Mouse (Mus musculus) heart, embryonic 14.5 days (tissue): ENCODE data around the gene Doc2a. TPM values are rescaled to one million over a fixed set of nuclear protein-coding genes. Genes with fewer than 3 reads are reported as not detected.

Experiments
- ATAC-seq: fragments of 200-750 bp; cut with Nextera tagmentation; 2 replicates; pipeline ENCODE4 v1.8.0; 2017; ENCODE audit warnings: low read depth, moderate TSS enrichment; ENCODE audit not compliant: insufficient number of reproducible peaks, insufficient read depth, low FRiP score
- H3K27ac ChIP-seq, 2 experiments: fragments of 200-500 bp in 1 of 2; fragments of 300-500 bp in 1 of 2; sonication (generic) in 1 of 2; replicated peaks in 1 of 2; 2 replicates each; pipeline ENCODE4 v1.5.1; 2012 to 2014; ENCODE audit warnings: low read depth in 2 of 2, low read length in 2 of 2, control low read depth in 1 of 2, mild to moderate bottlenecking in 1 of 2, mixed read lengths in 1 of 2; ENCODE audit not compliant: control insufficient read depth in 1 of 2, insufficient read depth in 1 of 2
- H3K27me3 ChIP-seq: fragments of 300-500 bp; sonication (generic); 2 replicates; pipeline ENCODE4 v1.6.1; 2014; ENCODE audit warnings: mild to moderate bottlenecking, low read length, control low read depth; ENCODE audit not compliant: control insufficient read depth, insufficient read depth
- H3K36me3 ChIP-seq: fragments of 300-500 bp; sonication (generic); 2 replicates; pipeline ENCODE4 v1.6.1; 2014; ENCODE audit warnings: mild to moderate bottlenecking, control low read depth, low read length, mixed read lengths; ENCODE audit not compliant: control insufficient read depth, insufficient read depth
- H3K4me1 ChIP-seq, 2 experiments: fragments of 200-500 bp in 1 of 2; fragments of 300-500 bp in 1 of 2; sonication (generic) in 1 of 2; 2 replicates each; pipeline ENCODE4 v1.6.1; 2012 to 2014; ENCODE audit warnings: low read length in 2 of 2, control low read depth in 1 of 2, mixed read lengths in 1 of 2; ENCODE audit not compliant: control insufficient read depth in 2 of 2, insufficient read depth in 2 of 2
- H3K4me2 ChIP-seq: fragments of 300-500 bp; sonication (generic); 2 replicates; pipeline ENCODE4 v1.6.1; 2014; ENCODE audit warnings: mild to moderate bottlenecking, low read length
- H3K4me3 ChIP-seq, 2 experiments: fragments of 200-500 bp in 1 of 2; fragments of 300-500 bp in 1 of 2; sonication (generic) in 1 of 2; 2 replicates each; pipeline ENCODE4 v1.5.1; 2012 to 2014; ENCODE audit warnings: low read length in 2 of 2, mild to moderate bottlenecking in 2 of 2, control low read depth in 1 of 2, low read depth in 1 of 2, moderate library complexity in 1 of 2; ENCODE audit not compliant: control insufficient read depth in 1 of 2, insufficient read depth in 1 of 2
- H3K9ac ChIP-seq: fragments of 300-500 bp; sonication (generic); 2 replicates; pipeline ENCODE4 v1.6.1; 2014; ENCODE audit warnings: mild to moderate bottlenecking, low read length
- H3K9me3 ChIP-seq: fragments of 300-500 bp; sonication (generic); 2 replicates; pipeline ENCODE4 v1.6.1; 2016; ENCODE audit warnings: low read length, control low read depth; ENCODE audit not compliant: control insufficient read depth
- WGBS: fragments of 180-500 bp; shearing (Covaris S2); extraction: QIAGEN DNeasy Blood & Tissue Kit; methylation state at CpG from one replicate; pipeline ENCODE4 v1.1.7; 2014; 5-methylcytosine and 5-hydroxymethylcytosine counted together
- polyA plus RNA-seq: library from polyadenylated mRNA; unstranded; fragments of >200 nt; fragmentation: Nextera tagmentation; extraction: Ambion mirVana; gene quantifications from 2 replicates; pipeline ENCODE4 v1.2.1, GENCODE M21; 2014

The Doc2a gene
- polyA plus RNA-seq: 0.14 TPM in 1 of 2 replicates, not detected in the other

DNA sequence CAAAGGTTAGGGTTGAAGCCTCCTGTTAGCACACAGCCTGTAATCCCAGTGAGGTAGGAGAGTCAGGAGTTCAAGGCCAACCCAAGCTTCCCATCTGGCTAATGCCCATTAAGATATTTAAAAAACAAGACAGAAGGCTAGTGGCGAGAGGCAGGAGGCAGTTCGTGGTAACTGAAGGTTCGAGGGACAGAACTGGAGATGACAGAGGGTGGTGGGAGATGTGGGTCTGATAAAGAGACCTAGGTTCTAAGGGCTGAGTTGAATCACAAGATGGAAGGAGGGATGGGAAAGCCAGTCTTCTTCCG lies at the start of gene Doc2a:
Gene Doc2a (plus strand): TSS at position 301 of the 305 bp plus-strand sequence.
- Histone ChIP-seq H3K9me3 (no peaks in the 10 kb centered on the region), H3K4me3 (peak within 1 kb of the TSS; percentile 51 to 58), H3K4me1 (peaks cover 5 to 10% of the 10 kb centered on the region in 2 experiments; a peak in 3 of 4 replicates), H3K4me2 (peak within 1 kb of the TSS; percentile 97), H3K9ac (peak within 1 kb of the TSS; percentile 66), H3K36me3 (peaks cover 6% of the 10 kb centered on the region; the same call in 1 of the 2 replicates), H3K27ac (no peak within 1 kb of the TSS), H3K27me3 (peaks cover 34% of the 10 kb centered on the region)
- WGBS: 34% methylated on average over 4 of the region's 4 CpGs
- no peak for ATAC-seq

DNA sequence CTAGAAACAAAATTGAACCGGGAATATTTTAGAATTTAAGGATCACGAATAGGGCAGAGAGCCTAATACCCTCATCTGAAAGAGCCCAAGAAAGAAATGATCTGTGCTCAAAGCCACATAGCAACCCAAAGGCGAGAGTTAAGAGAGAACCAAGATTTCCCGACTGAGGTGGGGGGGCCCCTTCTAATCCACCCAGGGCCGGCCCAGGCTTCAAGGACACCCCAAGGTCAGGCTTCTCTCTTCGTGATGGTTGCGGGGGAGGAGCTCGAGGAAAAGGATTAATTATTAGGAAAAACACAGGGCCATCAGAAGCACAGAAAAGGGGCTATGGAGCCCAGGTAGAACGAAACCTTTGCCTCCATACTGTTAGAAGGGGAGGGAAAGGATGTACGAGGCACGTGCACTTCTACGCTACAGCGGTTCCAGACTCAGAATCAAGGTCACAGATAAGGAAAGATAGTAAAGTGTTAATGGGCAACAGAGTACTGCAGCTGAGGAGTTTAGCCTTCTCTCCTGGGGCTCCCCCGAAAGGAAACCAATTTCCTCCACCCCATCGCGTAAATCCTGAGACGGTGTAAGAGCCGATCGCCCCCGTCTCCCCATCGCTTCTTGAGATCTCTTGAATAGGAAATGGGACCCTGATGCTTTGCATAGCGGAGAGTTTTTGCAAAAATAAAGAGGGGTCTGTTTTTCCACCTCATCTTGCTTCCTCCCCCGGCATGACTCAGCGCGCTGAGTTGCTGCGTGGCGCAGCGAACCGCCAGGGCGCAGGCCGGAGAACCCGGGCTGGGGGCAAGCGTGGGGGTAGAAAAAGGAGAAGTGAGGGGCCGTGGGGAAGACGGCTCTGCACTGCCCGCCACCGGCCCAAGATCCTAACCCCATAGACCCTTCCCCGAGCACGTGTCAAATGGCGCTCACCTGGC lies 48.8 kb upstream of the Doc2a start:
- no peaks in the 10 kb centered on the region for H3K27me3 ChIP-seq
- H3K36me3 ChIP-seq: peaks cover 50% of the 10 kb centered on the region
- peak overlapping the region; percentile 94 to 100 for H3K27ac ChIP-seq
- WGBS: under 1% methylated on average over 40 of the region's 40 CpGs
- no peaks in the 10 kb centered on the region for H3K9me3 ChIP-seq
- H3K4me1 ChIP-seq: peaks cover 13 to 25% of the 10 kb centered on the region in 2 experiments
- H3K4me3 ChIP-seq: peak overlapping the region; percentile 72 to 91
- peak overlapping the region; percentile 97 for H3K9ac ChIP-seq
- no peak for ATAC-seq
- peak overlapping the region; percentile 82 for H3K4me2 ChIP-seq

DNA sequence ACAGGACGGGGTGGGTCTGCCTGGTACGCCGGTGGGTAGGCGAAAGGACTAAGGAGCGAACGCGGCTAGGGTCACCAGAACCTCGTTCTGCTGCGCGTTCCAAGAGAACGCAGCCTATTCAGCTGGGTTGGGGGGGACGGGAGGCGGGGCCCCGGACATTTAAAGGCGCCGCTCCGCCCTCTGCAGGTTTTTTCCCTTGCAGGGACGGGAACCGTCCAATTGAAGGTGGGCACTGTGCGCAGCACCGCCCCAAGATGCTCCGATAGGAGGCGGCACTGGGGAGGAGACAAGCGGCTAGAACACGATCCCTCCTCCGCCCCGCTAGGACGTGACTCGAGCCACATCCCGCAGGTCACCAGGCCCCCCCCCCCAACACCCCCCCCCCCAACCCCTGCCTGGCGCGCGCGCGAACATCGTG lies 48.2 kb upstream of the Doc2a start:
- ATAC-seq: peak; percentile 93
- H3K4me3 ChIP-seq: peak overlapping the region; percentile 72 to 91
- under 1% methylated on average over 29 of the region's 36 CpGs for WGBS

DNA sequence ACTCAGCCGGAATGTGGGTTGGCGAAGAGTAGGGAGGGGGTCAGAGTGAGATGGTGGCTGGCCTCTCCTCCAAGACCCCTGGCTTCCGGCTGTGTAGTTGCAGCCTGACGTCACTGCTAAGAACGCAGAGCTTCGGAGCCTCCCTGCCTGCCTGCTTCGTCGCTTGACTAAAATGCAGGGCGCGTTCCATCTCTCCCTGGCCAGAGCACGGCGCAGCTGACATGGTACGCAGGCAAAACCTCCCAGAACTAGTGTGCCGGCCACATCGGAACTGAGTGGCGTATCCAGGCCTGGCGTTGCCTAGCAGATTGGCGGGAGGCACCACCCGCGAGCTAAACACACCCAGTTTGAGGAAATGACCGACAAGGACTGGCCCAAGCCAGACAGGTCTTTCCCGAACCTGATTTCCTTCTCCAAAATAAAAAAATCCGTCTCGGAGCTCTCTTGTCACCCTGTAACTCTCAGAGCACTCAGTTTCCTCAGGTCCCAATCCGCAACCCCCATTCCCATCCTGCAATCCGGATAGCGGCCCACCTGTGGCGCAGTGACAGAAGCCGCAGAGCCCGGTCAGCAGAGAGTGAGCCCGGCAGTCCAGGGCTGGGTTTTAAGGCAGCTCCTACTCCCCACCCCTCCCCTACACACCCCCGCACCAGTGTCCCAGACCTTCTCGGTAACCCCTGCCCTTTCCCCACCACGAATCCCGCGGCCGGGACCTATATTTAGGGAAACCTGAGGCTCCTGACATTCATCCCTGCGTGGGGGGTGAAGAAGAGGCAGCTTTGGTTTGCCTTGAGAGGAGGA lies 47.5 kb upstream of the Doc2a start:
- peak; percentile 86 for ATAC-seq
- Histone ChIP-seq H3K36me3 (peaks cover 48% of the 10 kb centered on the region), H3K4me2 (peak overlapping the region; percentile 90), H3K27ac (peak overlapping the region; percentile 100), H3K9me3 (no peaks in the 10 kb centered on the region), H3K27me3 (no peaks in the 10 kb centered on the region), H3K4me3 (peak overlapping the region; percentile 57 to 72), H3K9ac (peak overlapping the region; percentile 89), H3K4me1 (peaks cover 13 to 25% of the 10 kb centered on the region in 2 experiments)
- WGBS: 1% methylated on average over 37 of the region's 38 CpGs

More for the DNA sequence above, 48.2 kb upstream of the Doc2a start:
- H3K27ac ChIP-seq: peak overlapping the region; percentile 100
- H3K9me3 ChIP-seq: no peaks in the 10 kb centered on the region
- peak overlapping the region; percentile 90 for H3K4me2 ChIP-seq
- H3K27me3 ChIP-seq: no peaks in the 10 kb centered on the region
- H3K36me3 ChIP-seq: peaks cover 51% of the 10 kb centered on the region
- peak overlapping the region; percentile 97 for H3K9ac ChIP-seq
- H3K4me1 ChIP-seq: peaks cover 13 to 25% of the 10 kb centered on the region in 2 experiments

DNA sequence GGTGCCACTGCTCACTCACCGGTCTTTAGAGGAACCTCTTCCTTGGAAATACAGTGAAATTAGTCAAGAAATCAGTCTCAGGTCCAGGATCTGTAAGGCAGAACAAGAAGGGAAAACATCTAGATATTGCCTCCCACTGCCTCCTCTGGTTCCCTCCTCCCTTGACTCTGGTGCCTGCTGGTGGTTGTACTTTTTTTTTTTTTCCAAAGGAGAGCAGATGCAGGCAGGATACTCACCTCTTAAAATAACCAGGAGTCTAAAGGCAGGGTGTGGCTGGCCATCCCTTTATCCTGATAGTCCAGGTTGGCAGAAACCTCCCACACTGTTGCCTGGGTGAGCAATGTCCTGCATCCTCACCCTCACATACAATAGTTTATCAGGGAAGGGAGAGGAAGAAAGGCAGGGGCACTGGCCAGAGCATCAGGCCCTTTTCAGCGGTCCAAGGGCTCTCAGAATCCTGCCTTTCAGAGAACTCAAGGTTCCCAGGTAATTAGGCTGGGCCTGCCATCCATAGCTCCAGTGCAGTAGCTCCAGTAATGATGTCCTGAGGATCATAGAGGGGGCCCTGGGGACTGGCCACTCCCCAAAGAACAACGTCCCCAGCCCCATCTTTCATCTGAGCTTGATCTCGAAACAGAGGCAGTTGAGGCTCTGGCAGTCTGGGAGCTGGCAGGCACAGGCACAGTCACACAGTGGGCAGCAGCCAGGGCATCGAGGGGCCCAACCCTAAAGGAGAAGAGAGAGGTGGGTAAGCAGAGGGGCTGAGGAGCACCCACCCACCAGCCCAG lies 46.8 kb upstream of the Doc2a start:
- Histone ChIP-seq H3K4me3 (peak overlapping the region; percentile 57 to 72), H3K27ac (peak overlapping the region; percentile 100), H3K36me3 (peaks cover 43% of the 10 kb centered on the region), H3K4me2 (peak overlapping the region; percentile 90), H3K27me3 (no peaks in the 10 kb centered on the region), H3K9ac (peak overlapping the region; percentile 89), H3K4me1 (peaks cover 13 to 25% of the 10 kb centered on the region in 2 experiments), H3K9me3 (no peaks in the 10 kb centered on the region)
- ATAC-seq: no peak
- WGBS: 45% methylated on average over 5 of the region's 5 CpGs

DNA sequence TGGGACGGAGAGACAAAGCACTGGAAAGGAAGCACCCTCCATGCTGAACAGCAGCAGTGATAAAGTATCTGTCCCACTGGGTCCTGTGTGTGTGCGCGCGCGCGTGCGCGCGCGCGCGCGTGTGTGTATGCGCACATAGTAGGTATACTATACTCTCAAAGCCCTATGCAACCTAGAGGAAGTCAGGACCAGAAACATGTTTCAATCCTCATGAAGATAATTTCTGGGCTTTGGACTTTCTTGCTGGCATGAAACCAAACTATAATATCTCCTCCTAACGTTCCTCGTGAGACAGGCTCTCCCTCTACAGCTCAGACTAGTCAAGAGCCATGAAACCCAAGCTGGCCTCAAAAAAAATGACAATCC lies 46.2 kb upstream of the Doc2a start:
- no peak overlapping the region for H3K4me2 ChIP-seq
- H3K4me1 ChIP-seq: peaks cover 13 to 25% of the 10 kb centered on the region in 2 experiments
- no peaks in the 10 kb centered on the region for H3K9me3 ChIP-seq
- no peak overlapping the region for H3K27ac ChIP-seq
- no peak for ATAC-seq
- no peaks in the 10 kb centered on the region for H3K27me3 ChIP-seq
- peak overlapping the region; percentile 89; the same call in 1 of the 2 replicates for H3K9ac ChIP-seq
- WGBS: 94% methylated on average over 16 of the region's 16 CpGs
- peaks cover 39% of the 10 kb centered on the region for H3K36me3 ChIP-seq
- H3K4me3 ChIP-seq: no peak overlapping the region
